Mouse (Mus musculus) forebrain, embryonic 10.5 days (tissue): ENCODE measurements around the gene Cramp1l. TPM values are rescaled to one million over a fixed set of nuclear protein-coding genes. Genes with fewer than 3 reads are reported as not detected.

Source experiments
- DNase-seq: peaks from one replicate; pipeline ENCODE4 v3.0.0-alpha.2; 2017; ENCODE audit warnings: low spot score; ENCODE audit errors: extremely low spot score
- H3K27ac ChIP-seq: fragments of 300-500 bp; sonication (generic); 2 replicates; pipeline ENCODE4 v1.5.1; 2016; ENCODE audit warnings: mild to moderate bottlenecking
- H3K27me3 ChIP-seq: fragments of 300-500 bp; sonication (generic); 2 replicates; pipeline ENCODE4 v1.6.1; 2016; ENCODE audit warnings: mild to moderate bottlenecking; ENCODE audit not compliant: poor library complexity, severe bottlenecking
- H3K36me3 ChIP-seq: fragments of 300-500 bp; sonication (generic); replicated peaks from 2 replicates; pipeline ENCODE4 v1.6.1; 2016; ENCODE audit warnings: mild to moderate bottlenecking, moderate library complexity
- H3K4me1 ChIP-seq: fragments of 300-500 bp; sonication (generic); 2 replicates; pipeline ENCODE4 v1.6.1; 2016
- H3K4me3 ChIP-seq: fragments of 300-500 bp; sonication (generic); 2 replicates; pipeline ENCODE4 v1.5.1; 2016; ENCODE audit warnings: mild to moderate bottlenecking, moderate library complexity
- H3K9me3 ChIP-seq: fragments of 300-500 bp; sonication (generic); 2 replicates; pipeline ENCODE4 v1.6.1; 2016; ENCODE audit warnings: mild to moderate bottlenecking, moderate library complexity
- WGBS: fragments of 180-500 bp; shearing (Covaris S2); methylation state at CpG from one replicate; pipeline ENCODE4 v1.1.7; 2016; 5-methylcytosine and 5-hydroxymethylcytosine counted together
- polyA plus RNA-seq: library from polyadenylated mRNA; unstranded; fragments of >200 nt; fragmentation: Nextera tagmentation; extraction: Ambion mirVana; gene quantifications from 2 replicates; pipeline ENCODE4 v1.2.1, GENCODE M21; 2016

Cramp1l gene
- 8.1 and 8.4 TPM in 2 replicates for polyA plus RNA-seq

DNA sequence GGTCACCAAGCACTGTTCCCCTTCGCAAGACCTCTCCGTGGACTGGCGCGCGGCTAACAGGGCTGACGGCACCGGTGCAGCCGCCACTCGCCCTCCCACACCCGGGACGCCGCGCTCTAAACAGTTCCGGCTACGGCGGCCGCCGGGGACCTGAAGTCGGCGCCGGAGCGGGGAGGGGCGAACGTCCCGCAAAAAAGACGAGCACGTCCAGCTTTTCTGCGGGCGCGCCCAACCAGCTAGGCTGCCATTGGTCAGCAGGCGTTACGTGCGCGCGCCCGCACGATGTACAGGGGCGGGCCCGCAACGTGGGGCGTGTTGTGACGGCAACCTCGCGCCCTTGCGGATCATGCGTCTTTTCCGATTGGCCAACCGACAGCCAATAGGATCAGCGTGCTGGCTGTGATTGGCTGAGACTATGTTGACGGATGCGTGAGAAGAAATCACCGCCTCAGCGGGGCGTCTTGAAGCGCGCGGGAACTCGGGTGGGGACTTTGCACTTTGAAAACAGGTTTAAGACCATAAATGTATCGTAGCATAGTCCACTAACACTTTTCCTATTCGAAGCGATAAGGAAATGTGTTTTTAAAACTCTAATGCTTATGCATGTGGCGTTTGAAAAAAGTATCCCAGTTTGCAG, at the start of gene Cramp1l, which contains the start of gene Ift140:
Gene Cramp1l (minus strand): TSS at position 134 of the 637 bp plus-strand sequence.
Gene Ift140 (plus strand): TSS at position 431 of the 637 bp plus-strand sequence.
- H3K36me3 ChIP-seq: peaks cover 44% of the 10 kb centered on the region
- no peaks in the 10 kb centered on the region for H3K27me3 ChIP-seq
- H3K9me3 ChIP-seq: no peaks in the 10 kb centered on the region
- peak; percentile 98 for DNase-seq
- peak within 1 kb of the TSS; percentile 97 for H3K27ac ChIP-seq
- H3K4me3 ChIP-seq: peak within 1 kb of the TSS; percentile 94
- peaks cover 26% of the 10 kb centered on the region for H3K4me1 ChIP-seq
- WGBS: under 1% methylated on average over 62 of the region's 62 CpGs

DNA sequence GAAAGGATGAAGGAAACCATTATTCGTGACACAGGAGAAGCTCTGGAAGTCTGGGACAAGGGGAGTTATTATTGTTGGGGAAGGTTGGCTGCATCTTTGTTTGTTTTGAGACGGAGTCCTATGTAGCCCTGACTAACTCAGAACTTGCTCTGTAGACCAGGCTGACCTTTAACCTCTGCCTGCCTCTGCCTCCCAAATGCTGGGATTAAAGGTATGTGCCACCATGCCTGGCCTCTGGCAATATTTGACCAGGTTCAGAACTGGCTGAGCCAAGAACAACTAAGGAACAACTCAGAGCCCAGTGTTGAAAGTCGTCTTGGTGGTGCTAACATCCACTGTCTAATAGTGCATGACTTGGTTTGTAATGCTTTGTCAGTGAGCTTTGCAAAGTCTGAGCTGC, 49.6 kb upstream of the Cramp1l start:
- DNase-seq: no peak
- H3K4me1 ChIP-seq: no peaks in the 10 kb centered on the region; the same call in 1 of the 2 replicates
- no peak overlapping the region for H3K4me3 ChIP-seq
- H3K27ac ChIP-seq: no peak overlapping the region
- no peaks in the 10 kb centered on the region for H3K9me3 ChIP-seq
- peaks cover 45% of the 10 kb centered on the region for H3K36me3 ChIP-seq
- 86% methylated on average over 3 of the region's 3 CpGs for WGBS
- H3K27me3 ChIP-seq: no peaks in the 10 kb centered on the region

DNA sequence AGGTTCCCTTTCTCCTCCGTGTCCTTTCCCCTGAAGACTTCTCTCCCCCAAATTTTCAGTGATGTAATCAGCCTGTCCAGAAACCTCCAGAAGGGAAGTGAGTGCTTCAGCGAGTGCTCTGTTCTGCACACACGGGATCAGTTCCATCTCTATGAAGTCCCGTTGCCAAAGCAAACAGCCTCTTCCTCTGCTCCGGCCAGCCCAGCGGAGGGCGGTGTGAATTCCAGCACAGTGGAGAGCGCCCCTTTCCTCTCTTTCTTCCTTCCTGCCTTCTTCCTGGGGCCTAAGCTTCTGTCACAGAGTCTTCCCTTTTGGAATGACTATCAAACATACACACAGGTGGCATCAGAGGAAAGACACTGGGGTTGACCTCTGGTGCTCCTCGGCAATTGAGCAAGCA, 48.8 kb upstream of the Cramp1l start:
- Histone ChIP-seq H3K27ac (no peak overlapping the region), H3K36me3 (peaks cover 50% of the 10 kb centered on the region), H3K9me3 (no peaks in the 10 kb centered on the region), H3K27me3 (no peaks in the 10 kb centered on the region), H3K4me3 (no peak overlapping the region), H3K4me1 (no peaks in the 10 kb centered on the region; the same call in 1 of the 2 replicates)
- DNase-seq: no peak
- 82% methylated on average over 9 of the region's 9 CpGs for WGBS

DNA sequence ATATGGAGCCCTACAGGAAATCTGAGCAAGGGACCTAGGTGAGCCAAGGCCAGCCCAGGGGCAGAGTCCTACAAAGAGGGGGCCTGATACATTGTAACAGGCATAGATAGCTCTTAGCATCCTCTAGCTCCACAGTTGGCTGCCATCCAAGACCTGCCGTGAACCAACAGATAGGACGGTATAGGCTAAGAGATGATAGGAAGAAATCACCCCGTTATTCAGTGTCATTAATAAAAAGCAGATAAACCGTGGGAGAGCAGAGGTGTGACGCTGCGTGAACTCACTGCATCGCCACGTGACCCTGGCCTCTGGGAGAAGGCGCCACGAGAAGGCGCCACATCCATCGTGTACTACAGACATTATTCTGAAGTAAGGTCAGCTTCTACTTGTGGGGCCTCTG, 48.3 kb upstream of the Cramp1l start:
- WGBS: 95% methylated on average over 12 of the region's 12 CpGs
- H3K36me3 ChIP-seq: peaks cover 55% of the 10 kb centered on the region
- H3K27ac ChIP-seq: no peak overlapping the region
- DNase-seq: no peak
- H3K9me3 ChIP-seq: no peaks in the 10 kb centered on the region
- H3K4me1 ChIP-seq: no peaks in the 10 kb centered on the region; the same call in 1 of the 2 replicates
- no peak overlapping the region for H3K4me3 ChIP-seq
- H3K27me3 ChIP-seq: no peaks in the 10 kb centered on the region

DNA sequence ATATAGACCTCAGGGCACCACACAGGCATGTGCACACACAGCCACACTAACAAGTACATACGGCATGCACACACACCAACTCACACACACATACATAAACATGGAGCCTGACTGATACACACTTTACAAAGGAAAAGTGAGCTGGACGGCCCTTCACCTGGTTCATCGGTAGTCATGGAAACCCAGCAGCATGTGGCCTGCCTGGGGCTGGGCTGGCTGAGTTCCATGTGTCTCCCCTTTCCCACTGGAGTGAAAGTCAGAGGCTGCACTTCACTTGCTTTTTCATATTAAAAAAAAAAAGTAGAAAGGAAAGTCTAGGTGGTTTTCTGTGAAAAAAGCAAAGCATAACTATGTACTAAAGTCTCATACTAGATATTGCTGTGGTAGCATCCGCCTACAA, 47.7 kb upstream of the Cramp1l start:
- 85% methylated on average over 4 of the region's 4 CpGs for WGBS
- Histone ChIP-seq H3K4me3 (no peak overlapping the region), H3K27ac (no peak overlapping the region), H3K36me3 (peaks cover 59% of the 10 kb centered on the region), H3K27me3 (no peaks in the 10 kb centered on the region), H3K4me1 (no peaks in the 10 kb centered on the region), H3K9me3 (no peaks in the 10 kb centered on the region)
- DNase-seq: no peak

DNA sequence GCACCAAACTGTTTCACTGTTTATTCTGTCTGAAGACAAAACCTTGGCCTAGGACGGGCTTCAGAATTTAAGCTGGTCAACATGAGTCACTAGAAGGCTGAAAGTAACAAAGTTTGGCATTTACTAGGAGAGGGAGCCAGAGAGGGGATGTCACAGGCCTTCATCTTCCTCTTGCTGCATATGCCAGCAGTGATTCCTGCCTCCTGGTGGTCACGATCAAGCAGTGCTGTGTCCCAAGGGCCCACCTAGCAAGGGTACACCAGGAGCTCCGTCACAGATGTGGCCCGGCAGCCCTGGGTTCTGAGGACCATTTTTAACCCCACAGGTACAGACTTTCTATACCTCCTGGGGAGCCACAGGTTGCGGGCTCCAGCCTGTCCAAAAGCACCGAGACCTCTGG, 41.5 kb upstream of the Cramp1l start:
- 89% methylated on average over 6 of the region's 6 CpGs for WGBS
- no peaks in the 10 kb centered on the region for H3K27me3 ChIP-seq
- no peaks in the 10 kb centered on the region for H3K4me1 ChIP-seq
- no peak overlapping the region for H3K4me3 ChIP-seq
- H3K36me3 ChIP-seq: peaks cover 79% of the 10 kb centered on the region
- no peaks in the 10 kb centered on the region for H3K9me3 ChIP-seq
- no peak overlapping the region for H3K27ac ChIP-seq
- no peak for DNase-seq

DNA sequence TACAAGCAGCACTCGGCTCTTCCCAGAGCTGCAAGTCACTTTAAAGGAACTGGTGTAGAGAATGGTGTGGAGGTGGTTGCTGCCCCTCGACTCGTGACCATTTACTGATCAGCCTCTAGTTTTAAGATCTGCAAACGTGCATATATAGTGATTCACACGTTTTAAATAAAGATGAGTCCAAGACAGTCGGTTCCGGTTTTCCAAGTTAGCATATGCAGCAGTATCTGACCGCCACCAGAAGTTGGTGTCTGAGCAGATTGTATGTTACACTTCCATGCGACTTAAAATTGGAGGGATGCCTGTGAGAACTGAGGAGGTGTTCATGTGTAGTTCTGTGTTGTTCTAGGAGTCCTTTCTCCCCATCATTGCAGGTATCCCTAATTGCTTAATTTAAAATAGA, 37.7 kb upstream of the Cramp1l start:
- H3K27ac ChIP-seq: no peak overlapping the region
- H3K36me3 ChIP-seq: peaks cover 71% of the 10 kb centered on the region
- H3K4me1 ChIP-seq: no peaks in the 10 kb centered on the region
- H3K27me3 ChIP-seq: no peaks in the 10 kb centered on the region
- no peak for DNase-seq
- no peaks in the 10 kb centered on the region for H3K9me3 ChIP-seq
- no peak overlapping the region for H3K4me3 ChIP-seq
- 87% methylated on average over 9 of the region's 9 CpGs for WGBS

DNA sequence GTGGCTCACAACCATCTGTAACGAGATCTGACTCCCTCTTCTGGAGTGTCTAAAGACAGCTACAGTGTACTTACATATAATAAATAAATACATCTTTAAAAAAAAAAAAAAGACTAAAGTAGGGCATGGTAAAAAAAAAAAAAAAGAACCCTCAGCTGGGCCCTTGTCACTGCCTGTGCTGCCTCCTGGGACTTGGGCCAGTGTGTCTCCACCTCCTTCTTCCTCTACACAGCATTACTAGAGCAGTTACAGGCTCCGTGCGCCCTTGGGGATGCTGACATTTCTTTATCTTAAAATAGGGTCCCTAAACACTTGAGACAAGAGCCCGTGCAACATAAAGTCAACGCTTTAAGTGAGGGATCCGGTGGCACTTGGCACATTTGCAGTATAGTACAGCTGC, 31.6 kb upstream of the Cramp1l start:
- Histone ChIP-seq H3K36me3 (peaks cover 46% of the 10 kb centered on the region), H3K4me1 (no peaks in the 10 kb centered on the region), H3K27me3 (no peaks in the 10 kb centered on the region), H3K4me3 (no peak overlapping the region), H3K9me3 (no peaks in the 10 kb centered on the region), H3K27ac (no peak overlapping the region)
- no peak for DNase-seq
- 88% methylated on average over 6 of the region's 6 CpGs for WGBS

DNA sequence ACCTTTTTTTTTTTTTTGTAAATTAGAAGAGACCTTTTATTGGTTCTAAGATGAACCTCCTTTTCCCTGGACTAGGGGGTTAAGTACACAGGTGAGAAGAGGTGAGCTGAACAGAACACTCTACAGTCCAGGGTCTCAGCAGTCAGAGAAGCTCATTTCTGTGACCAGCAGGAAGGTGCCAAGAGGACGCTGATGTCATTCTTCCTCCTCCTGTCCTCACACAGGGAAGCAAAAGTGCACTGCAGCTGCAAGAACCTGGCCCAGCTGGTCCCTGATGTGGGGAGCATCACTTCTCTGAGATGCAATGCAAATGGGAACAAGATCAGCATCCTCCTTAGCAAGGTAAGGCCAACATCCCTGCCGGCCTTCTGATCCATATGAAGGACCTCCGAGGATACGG, 29.7 kb upstream of the Cramp1l start:
- Histone ChIP-seq H3K4me3 (no peak overlapping the region), H3K27me3 (no peaks in the 10 kb centered on the region), H3K36me3 (peaks cover 37% of the 10 kb centered on the region), H3K9me3 (no peaks in the 10 kb centered on the region), H3K4me1 (no peaks in the 10 kb centered on the region), H3K27ac (no peak overlapping the region)
- DNase-seq: no peak
- 93% methylated on average over 4 of the region's 4 CpGs for WGBS

DNA sequence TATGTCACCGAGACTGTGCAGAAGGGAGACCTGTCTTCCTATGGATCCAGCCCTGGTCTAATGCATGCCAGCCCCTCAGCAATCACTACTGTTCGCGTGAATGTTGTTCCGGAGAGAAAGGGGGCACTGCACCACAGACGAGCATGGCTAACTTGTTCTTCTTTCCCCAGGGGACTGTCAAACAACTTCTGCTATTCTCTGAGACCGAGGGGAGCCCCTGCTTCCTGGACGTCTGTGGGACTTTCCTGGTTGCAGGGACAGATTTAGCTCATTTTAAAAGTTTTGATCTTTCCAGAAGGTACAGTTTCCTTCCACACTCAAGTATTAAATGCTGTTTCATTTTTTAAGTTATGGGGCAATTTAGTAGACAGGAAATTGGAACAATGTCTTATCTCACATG, 29.3 kb upstream of the Cramp1l start:
- whole genome bisulfite sequencing: 80% methylated on average over 7 of the region's 7 CpGs
- H3K36me3 ChIP-seq: peaks cover 36% of the 10 kb centered on the region
- no peak overlapping the region for H3K4me3 ChIP-seq

DNA sequence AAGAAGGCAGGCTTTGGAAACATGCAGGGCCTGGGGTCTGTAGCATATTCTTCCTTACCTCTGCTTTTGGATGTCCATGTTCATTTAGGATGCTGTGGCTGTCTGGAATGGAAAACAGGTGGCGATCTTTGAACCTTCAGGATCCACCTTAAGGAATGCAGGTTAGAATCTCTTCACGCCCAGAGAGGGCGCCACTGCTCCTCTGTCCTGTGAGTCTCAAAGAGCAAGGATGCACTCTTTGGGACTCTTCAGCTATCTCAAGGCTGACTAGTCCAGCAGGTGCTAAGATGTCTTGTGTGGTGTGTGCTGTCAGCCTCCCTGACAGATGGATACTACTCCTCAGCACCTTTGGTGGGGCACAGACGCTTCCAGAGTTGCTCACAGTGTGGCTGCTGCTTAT, 20.6 kb upstream of the Cramp1l start:
- H3K27me3 ChIP-seq: no peaks in the 10 kb centered on the region
- H3K4me3 ChIP-seq: no peak overlapping the region
- no peaks in the 10 kb centered on the region for H3K4me1 ChIP-seq
- 68% methylated on average over 4 of the region's 4 CpGs for WGBS
- no peaks in the 10 kb centered on the region for H3K9me3 ChIP-seq
- H3K27ac ChIP-seq: no peak overlapping the region
- peaks cover 70% of the 10 kb centered on the region for H3K36me3 ChIP-seq
- DNase-seq: no peak

More for the DNA sequence above, 29.3 kb upstream of the Cramp1l start:
- DNase-seq: no peak
- Histone ChIP-seq H3K27ac (no peak overlapping the region), H3K27me3 (no peaks in the 10 kb centered on the region), H3K4me1 (no peaks in the 10 kb centered on the region), H3K9me3 (no peaks in the 10 kb centered on the region)

DNA sequence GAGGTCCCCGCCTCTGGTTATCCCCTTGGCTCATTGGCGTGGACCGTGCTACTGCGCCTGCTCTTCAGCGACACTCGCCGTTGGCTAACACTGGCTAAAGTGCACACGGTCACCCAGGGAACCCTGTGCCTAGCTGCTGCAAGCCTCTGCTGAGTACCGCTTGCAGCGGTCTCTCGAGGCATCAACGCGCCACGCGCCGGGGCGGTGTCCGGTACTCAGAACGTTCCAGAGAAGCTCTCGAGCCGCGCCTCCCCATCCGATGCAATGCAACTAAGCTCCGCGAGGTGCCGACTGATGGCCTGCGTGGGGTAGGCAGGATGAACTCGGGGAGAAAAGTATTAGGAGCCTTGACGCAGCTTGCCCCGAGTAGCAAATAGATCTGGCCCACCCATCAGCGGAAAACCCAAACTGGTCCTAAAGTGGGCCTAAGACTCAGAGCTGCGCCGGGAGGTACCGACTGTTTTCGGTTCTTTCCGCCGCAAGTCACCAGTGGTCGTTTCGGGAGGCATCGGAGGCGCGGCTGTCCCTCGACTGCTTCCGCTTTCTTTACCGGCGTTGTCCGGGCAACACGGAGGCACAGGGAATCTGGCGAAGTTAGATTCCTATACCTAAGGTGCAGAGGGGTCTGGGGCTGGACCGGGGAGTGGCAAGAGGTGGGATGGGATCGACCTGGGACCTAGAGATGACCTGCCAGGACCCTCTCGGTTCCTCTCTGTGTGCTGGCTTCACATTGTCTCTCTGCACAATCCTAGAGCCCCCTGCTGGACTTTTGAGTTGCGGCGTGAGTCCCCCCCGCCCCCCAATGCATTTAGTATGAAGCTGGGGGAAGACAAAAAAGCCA, 924 bp upstream of the Cramp1l start:
- H3K4me1 ChIP-seq: peaks cover 26% of the 10 kb centered on the region
- H3K4me3 ChIP-seq: peak overlapping the region; percentile 94
- peak; percentile 77 for DNase-seq
- peak overlapping the region; percentile 97 for H3K27ac ChIP-seq
- peaks cover 37% of the 10 kb centered on the region for H3K36me3 ChIP-seq
- H3K27me3 ChIP-seq: no peaks in the 10 kb centered on the region
- WGBS: under 1% methylated on average over 55 of the region's 55 CpGs
- H3K9me3 ChIP-seq: no peaks in the 10 kb centered on the region
